Mouse (Mus musculus): ENCODE results near the gene Mgll.

Mgll gene

DNA sequence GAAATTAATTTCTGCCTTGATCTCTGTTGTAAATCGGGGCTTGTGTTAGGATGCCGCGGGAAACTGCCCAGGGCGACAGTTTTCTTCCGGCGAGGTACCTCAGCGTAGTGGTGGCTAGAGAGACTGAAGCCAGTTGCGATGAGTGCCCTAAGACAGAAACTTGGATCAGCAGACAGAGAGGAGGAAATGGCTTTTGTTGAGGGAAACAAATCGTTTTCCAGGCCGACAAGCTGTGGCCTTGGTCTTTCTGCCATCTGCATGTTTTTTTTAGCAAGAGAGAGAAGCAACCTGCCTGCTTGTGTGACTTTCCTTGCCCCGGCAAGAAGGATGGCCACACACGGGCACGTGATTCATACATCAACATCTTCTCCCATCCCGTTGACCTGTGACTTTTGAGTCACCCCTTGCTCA is 70.4 kb downstream of the Mgll start:
- no peak for DNase-seq (ENCODE audit: low spot score in 2 of 2)

DNA sequence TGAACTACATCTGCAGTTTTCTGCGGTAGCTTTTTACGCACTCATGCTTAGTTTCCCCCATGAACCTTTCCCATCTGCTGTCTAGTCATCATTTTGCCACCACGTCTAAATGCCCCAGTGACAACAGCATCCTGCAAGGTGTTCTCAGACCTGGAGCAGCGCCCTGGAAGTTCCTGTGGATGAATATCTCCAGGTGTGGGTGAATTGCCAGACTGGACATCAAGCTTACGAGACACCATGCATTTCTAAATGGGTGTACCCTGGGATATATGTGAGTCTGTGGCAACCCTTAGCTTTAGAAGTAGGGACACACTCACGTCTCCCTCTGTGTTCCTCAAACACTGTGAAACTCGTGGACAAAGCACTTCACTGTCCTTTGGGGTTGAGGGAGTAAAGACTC is 76.0 kb downstream of the Mgll start:
- DNase-seq (ENCODE audit: low spot score in 2 of 2), result no peak

DNA sequence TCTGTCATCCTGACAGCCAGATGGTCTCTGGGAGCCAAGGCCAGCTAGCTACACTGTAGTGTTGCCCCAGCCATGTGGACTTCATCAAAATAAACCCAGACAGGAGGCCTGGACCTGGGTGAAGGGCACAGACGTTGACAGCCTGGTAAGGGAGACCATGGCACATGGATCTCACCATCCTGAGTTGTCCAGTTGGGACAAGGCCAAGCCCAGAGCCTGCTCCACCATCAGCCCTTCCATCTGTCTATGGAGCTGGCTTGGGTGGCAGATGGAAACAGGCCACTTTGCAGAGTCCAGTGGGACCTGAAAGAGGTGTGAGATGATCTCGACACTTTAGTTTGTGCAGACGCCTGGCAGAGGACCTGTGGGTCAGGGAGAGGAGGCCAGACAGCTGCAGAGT is 76.5 kb downstream of the Mgll start:
- no peak for DNase-seq (ENCODE audit: low spot score in 2 of 2)

DNA sequence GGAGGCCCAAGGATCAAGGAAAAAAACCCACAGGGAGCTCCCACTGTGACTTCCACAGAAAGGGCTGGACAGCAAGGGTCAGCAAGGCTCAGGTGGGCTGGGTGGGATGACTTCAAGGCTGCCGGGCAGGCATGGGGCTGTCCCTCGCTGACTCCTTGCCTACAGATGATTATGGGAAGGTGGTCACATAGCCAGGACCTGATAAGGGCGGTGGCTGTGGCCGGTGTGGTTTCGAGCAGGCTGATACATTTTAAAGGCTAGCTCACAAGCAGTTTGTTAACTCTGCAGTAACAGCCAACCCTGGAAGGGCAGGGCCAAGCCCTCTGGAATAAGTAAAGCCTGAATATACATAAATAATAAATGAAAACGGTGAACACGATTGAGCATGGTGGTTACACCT is 78.8 kb downstream of the Mgll start:
- no peak for DNase-seq (ENCODE audit: low spot score in 2 of 2)

DNA sequence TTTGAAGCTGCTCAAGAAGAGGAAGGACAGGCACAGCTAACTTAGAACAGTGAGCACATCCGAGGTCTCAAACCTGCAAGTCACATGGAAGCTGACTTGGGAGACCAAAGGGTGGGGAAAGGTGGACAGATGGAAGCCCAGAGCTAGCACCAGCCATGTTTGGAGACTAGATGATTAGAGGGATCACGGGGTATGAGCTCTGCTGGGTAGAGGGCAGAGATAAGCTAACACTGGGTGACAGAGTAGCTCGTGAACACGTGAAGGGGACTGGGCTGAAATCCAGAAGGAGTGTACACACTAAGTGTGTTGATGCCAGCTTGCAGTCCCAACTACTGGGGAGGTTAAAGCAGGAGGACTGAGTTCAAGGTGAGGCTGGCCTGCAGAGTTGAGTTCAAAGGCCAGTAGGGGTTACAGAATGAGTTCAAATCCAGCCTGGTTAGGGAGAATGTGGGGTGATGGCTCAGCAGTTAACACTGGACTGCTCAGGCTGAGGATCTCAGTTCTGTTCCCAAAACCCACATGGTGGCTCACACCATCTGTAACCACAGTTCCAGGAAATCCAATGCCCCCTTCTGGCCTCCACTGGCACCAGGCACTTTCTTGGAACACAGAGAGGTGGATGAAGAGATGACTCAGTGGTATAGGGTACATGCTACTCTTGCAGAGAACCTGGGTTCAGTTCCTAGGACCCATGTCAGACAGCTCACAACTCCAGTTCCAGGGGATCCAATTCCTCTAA is 79.9 kb downstream of the Mgll start:
- DNase-seq (ENCODE audit: low spot score in 2 of 2), result no peak

DNA sequence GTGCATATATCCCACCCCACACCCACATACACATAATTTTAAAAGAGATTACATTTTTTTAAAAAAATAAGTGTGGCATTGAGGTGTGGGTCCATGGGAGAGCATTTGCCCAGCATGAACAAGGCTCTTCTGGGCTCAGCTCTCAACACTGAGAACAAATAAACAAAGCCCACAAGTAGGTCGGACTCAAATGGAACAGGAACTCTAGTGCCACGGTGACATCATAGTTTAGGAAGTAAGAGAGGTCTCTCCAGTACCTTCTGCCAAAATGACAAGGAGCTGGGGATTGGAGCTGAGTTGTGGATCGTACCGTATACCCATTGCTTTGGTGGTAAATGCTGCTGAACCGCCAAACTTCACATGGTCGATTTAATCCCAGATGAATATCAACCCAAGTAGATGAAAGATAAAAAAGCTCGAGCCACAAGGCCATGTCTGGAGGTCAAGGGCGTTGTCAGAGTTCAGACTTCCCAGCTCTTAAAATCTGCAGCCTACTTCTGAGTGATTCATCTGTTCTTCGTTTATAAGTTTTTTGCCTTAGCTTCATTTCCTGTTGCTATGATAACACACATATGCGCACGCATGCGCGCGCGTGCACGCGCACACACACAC is 80.9 kb downstream of the Mgll start:
- DNase-seq (ENCODE audit: low spot score in 2 of 2), result no peak

DNA sequence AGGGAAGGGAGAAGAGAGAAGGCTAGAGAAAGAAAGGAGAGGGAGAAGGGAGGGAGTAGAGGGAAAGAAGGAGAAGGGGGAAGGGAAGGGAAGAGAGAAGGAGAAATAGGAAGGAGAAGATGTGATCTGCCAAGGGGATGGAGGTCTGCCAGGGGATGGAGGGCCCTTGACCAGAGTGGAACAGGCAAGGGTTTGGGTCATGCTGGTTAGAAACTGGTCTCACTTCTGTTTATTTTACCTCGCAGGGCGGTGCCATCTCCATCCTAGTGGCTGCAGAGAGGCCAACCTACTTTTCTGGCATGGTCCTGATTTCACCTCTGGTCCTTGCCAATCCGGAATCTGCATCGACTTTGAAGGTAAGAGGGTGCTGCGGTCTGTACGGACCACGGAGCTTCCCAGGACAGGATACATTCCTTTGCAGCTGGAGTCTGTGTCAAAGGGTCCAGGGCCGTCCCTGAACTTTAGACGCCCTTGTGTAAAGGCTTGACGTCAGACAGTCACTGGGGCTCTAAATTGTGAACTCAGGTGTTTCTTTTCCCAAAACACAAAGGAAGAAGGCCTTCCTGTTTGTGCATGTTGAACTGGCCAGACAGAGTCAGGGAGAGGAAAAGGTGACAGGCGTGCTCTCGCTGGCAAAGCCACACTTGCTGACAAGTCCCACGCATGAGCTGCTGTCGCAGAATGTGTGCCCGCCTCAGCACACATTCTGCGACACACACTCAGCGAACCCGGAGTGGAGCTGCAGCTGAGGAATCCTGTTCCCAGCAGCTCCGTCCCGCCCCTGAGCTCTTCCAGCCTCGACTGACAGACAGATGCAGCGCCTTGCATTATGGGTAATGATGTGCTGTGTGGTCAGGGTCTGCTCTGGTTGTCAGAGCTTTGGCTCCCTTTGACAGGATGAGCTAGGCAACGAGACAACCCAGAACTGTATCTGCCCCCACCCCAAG is 85.2 kb downstream of the Mgll start:
- DNase-seq (ENCODE audit: low spot score in 2 of 2), result no peak

DNA sequence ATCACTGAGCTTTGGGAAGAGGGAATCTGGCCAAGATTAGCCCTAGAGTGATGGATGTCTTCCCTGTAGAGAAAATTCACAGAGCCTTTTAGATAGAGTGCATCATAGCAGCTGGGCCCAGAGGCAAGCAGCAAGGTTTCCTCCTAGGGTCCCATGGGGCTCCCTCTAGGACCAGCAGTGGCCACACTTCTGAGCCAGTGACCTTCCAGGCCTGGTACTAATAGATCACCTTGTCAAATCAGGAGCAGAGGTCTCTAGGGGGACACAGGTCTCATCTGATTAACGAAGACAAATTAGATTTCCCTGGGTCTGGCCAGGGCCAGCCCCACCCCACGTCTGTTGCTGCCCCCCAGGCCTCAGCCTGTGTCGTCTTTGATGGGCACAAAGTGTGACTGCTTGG is 86.1 kb downstream of the Mgll start:
- DNase-seq (ENCODE audit: low spot score in 2 of 2), result no peak

DNA sequence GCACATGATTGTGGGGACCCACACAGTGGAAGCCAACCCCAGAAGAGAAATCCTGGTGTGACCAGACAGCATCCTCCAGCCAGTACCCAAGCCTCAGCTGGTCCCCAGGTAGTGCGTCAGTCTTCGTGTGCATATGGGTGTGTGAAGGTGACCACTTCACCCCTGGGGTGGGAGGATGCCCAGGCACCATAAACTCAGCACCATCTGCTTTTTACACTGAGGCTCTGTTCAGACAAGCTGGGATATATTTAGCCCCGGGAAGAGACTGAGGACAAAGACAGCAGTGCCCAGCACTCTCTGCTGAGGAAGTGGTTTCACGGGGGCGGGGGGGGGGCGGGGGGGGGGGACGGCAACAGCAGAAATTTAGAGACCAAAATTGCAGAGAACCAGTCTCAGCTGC is 87.2 kb downstream of the Mgll start:
- DNase-seq (ENCODE audit: low spot score in 2 of 2), result no peak

DNA sequence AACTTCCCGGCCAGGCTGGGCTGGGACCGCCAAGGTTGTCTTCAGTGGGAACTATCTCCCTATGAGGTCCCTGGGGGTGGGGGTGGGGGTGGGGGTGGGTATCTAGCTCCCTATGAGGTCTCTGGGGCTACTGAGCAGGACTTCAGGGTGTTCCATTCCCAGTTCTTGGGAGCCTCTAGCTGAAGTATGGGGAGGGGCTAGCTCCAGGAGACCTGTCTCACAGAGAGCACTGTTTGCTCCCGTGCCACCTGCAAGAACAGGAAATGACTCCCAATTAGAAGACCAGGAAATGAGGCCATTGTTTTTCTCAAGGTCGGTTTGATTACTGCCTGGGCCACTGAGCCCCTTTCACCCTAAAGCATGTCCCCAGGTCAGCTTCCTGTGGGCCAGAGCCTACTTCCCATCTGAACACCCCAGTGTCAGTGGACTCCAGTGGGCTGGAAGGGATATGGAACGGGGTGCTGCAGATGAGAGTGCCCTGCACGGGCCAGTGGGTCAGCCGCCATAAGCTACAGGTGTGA is 87.7 kb downstream of the Mgll start:
- no peak for DNase-seq (ENCODE audit: low spot score in 2 of 2)

DNA sequence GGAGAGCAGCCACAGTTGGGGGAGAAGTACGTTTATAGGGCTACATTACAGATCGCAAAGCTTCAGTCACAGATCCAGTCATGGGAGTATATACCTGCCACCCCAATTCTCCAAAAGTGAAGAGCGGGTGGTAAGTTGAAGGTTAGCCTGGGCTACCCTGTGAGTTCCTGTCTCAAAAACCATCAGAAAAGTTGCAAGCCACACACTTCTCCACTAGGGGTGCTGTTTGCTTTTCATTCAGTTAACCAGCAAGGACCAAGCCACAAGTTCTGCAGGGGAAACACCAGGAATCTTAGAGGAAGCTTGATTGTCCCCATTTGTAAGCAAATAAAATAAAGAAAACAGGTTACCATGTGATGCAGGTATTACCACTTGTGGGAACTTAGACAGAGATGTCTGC is 88.7 kb downstream of the Mgll start:
- DNase-seq (ENCODE audit: low spot score in 2 of 2), result peak in 1 of 2 experiments; percentile 69

DNA sequence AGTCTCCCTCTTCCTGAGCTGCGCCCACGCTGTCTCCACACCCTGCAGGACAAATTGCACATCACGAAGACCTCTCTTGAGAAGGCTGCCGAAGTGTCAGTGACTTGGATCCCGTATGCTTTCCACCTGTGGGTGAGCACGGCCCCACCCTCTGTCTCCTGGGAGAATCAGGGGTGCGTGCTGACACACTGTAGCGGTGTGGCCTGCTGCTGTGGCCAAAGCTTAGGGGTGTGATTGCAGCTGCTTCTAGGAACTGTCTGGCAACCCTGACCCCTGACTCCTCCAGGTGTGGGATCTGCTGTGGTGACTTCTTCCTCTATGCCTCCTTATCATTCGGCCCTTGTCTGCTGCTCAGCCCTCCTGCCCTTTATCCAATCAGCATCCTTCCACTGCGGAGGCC is 89.6 kb downstream of the Mgll start:
- DNase-seq (ENCODE audit: low spot score in 2 of 2), result no peak

DNA sequence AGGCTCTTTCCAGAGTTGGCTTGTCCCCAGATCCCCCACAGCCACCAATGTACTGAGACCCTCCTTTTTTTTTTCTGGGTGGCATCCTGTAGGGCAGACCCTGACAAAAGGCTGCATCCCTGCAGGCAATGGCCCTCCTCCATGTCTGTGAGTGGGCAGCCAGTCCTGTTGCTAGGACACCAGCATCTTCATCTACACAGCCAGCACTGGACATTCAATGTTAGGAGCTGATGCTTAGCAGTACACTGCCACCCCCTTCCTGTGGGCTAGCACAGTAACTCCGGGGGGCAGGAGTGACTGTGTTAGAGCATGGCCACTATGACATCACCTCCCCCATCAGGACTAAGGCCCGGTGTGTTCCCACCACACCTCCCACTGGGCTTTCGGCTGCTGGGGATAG is 90.8 kb downstream of the Mgll start:
- no peak for DNase-seq (ENCODE audit: low spot score in 2 of 2)

DNA sequence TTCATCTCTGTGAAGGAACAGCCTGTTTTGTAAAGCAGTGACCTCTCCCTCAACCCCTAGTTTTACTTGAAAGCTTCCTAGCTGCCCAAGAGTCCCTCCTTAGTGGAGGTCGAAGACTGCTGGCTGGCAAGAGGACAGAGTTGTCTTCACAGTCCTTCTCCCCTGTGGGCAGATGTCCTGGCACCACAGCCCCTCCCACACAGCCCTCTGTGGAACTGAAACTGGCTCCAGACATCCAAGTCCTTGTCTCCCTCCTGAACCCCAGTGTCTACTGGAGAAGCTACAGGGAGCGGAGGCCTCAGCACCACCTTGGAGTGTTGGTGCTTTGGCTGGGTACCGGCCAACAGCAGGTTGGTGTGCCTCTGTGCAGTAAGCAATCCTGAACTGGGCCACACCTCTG is 91.3 kb downstream of the Mgll start:
- no peak for DNase-seq (ENCODE audit: low spot score in 2 of 2)

DNA sequence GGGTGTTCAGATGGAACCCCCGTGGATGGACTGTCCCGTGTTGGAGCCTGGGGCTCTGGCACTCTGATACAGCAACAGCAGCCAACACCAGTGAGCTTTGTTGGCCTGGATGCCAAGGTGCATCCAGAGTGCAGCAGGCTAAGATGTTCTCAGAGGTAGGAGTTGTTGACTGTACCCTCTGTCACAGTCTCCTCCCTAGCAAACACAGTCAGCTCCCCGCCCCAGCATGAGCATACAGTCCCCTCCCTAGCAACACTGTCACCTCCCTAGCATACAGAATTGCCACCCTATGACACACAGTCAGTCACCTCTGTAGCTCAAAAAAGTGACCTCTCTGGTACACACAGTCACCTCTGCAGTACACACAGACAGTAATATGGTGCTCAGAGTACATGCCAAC is 92.7 kb downstream of the Mgll start:
- no peak for DNase-seq (ENCODE audit: low spot score in 2 of 2)

DNA sequence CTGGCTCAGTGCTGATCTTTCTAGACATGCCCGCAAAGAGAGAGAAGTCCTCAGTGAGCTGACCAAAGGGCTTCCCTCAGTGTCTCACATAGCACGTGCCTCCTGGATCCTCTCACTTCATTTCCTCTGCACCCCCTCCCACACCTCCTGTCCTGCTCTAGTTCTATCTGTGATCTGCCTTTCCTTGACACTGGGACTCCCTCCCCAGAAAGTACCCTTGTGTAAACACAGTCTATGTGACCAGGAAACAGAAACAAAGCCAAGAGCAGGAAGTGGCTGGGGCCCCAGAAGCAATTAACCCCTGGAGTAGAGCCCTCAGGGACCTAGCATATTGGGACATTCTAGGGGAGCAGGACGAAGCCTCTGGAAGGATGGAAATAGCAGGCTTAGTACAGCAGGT is 96.6 kb downstream of the Mgll start:
- DNase-seq (ENCODE audit: low spot score in 2 of 2), result no peak

DNA sequence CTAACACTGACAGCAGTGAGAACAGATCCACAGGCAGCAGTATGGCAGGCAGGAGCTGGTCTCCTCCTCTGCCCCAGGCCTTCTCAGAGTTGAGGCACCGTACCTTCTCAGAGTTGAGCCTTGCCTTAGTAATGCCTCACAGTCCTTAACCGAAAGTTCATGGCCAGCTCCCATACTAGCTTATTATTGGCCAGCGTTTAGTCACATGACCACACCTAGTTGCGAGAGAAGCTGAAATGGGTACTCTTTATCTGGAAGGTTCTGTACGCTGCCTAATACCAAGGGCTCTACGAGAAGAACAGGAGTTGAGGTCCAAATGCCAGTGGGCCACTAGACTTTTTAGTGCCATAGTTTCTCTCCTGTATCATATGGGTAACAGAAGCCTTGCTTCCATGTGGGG is 97.1 kb downstream of the Mgll start:
- no peak for DNase-seq (ENCODE audit: low spot score in 2 of 2)

DNA sequence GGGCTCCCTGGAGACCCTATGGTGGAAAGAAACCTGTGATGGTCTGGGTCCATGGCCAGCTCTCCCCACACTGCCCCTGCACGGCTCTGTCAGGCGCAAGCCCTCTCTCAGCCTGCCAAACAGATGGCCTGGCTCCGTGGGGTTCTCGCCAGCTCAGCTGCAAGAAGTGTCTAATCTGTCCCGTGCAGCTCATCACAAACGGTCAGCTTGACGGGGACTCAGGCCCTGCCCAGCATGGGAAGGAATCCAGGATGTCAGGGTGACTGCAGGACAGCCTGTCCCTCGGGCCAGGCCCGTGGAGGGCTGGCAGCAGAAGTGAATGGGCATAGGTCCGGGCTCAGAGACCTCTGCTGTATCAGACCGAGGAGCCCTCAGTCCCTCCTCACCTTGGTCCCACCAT is 97.7 kb downstream of the Mgll start:
- no peak for DNase-seq (ENCODE audit: low spot score in 2 of 2)

DNA sequence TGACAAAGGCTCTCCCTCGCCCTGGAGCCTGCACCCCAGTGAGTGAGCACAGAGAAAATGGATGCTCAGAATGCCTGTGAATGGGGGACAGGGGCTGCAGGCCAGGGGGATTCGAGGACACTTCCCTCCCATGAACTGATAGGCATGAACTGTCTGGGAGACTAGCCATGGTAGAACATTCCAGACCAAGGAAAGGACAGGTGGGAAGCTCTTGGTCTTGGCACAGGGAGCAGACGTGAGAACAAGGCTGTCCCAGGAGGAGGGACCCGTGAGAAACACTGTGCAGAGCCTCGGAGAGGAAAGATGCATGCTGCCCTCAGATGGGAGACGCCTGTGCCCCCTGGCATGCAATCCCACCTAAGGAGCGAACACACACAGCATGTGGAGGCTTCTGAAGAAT is 100.0 kb downstream of the Mgll start:
- no peak for DNase-seq (ENCODE audit: low spot score in 2 of 2)

DNA sequence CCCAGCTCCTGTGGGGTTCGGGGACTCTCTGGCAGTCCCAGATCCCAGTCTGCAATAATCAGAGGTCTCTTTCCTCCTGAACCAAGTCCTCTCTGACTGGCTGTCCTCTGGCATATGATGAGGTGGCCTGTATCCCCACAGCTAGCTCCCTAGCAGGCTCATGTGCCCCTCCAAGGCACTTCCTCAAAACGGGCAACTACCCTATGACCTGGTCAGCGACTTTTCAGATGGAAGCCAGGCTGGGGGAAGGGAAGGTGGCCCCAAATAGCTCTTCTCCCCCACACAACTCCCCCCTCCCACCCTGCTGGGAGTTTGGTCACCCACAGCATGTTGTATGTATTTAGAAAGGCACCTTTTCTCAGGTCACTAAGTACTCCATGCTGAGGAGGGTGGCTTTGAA is 101.9 kb downstream of the Mgll start:
- DNase-seq (ENCODE audit: low spot score in 2 of 2), result no peak

DNA sequence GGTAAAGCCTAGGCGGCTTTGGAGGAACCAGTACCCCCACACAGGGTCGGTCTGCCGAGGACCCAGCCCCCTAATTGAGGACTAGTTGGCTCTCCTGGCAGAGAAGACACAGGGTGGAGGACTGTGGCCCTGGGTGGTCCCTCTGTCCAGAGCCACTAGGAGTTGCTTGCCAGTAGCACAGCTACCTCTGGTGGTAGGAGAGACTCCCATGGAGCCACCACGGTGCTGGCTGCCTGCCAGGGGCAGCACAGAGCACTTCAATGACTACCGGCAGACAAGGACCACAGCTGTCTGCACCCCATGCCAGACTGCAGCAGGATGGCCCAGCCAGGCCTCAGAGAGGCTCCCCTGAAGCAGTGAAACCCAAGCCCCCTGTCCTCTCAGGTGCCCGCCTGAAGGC is 102.3 kb downstream of the Mgll start:
- DNase-seq (ENCODE audit: low spot score in 2 of 2), result peak in 1 of 2 experiments; percentile 60

DNA sequence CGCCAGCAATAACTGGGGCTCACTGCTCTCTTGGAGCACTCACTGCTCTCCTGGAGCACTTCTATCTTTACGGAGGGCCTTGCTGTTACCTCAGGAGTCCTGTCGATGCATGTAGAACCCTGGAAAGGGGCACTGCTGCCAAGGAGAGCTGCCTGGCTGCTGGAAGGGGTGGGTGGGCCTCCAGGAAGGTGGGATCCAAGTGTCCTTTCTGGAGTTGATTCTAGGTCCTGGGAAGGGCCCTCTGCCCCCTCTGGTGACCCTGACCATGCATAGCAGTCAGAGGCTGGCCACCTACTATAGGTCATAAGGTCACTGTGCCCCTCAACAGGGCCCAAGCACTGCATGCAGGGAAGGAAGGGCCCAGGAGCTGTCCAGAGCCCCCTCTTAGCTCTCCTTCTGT is 102.8 kb downstream of the Mgll start:
- DNase-seq (ENCODE audit: low spot score in 2 of 2), result no peak

Data from frontal cortex, postnatal 36 days (tissue).